Mouse (Mus musculus): ENCODE measurements around the gene Polr3g.
"Not testable (repeated sequence)": the region's sequence is repeated elsewhere in the genome, so short reads cannot be mapped to it uniquely, and the experiment has no call there.

The Polr3g gene

DNA sequence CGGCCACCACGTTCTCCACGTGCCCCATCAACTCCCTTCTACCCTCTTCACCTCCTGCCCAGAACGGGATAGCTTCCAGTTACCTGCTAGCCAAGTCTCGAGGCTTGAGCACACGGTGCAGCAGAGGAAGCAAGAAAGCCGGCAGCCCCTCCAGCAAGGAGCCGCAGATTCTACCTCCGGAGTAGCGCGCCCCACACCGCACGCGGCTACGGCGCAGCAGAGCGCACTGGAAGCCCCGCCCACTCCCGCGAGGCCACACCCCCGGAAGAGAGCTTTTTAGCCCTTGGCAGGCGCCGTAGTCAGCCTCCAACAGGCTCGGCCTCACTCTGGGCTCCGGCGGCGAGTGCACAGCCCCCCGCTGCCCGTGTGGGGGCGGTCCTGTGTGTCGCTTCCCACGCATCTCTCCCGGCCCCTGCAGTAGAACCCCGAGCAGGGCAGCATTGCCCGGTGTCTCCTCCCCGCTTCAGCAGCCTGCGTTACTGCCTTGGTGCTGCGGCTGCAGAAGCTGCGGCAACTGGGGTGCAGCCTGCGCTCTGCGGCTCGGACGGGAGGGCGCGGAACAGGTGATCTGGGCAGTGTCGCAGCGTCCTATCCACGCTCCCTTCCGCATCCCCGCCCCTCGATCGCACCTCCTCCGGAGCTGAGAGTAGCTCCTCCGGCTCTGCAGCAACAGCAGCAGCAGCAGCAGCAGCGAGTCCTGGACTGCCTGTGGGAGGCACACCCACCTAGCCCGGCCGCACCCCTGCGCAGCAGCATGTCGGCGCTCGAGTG is at the start of gene Polr3g, which contains the start of gene Mblac2:
TSS of gene Polr3g (minus strand) at position 239 of the 771 bp plus-strand sequence.
TSS of gene Mblac2 (plus strand) at position 567 of the 771 bp plus-strand sequence.
- peak; percentile 96 for DNase-seq (ENCODE audit: extremely low read depth, insufficient read length, low spot score)

DNA sequence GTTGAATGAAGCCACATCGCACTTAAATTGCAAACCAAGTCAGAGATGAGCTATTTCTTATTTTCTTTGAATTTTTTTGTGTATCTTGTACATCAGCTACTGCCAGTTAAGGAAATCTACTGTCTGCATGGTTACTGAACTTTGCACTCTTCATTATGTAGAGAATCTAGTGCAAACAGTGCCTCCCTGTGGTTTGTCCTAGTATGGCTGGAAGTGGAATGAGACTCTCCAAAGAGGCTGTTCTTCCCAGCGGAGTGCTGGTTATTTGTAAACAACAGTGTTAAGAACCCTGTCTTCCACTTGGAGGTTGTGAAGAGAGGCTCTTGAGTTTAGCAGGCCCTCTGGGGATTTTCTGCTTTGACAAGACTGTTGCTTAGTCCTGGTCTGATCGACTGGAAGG is 49.6 kb upstream of the Polr3g start:
- DNase-seq (ENCODE audit: extremely low read depth, insufficient read length, low spot score), result no peak

DNA sequence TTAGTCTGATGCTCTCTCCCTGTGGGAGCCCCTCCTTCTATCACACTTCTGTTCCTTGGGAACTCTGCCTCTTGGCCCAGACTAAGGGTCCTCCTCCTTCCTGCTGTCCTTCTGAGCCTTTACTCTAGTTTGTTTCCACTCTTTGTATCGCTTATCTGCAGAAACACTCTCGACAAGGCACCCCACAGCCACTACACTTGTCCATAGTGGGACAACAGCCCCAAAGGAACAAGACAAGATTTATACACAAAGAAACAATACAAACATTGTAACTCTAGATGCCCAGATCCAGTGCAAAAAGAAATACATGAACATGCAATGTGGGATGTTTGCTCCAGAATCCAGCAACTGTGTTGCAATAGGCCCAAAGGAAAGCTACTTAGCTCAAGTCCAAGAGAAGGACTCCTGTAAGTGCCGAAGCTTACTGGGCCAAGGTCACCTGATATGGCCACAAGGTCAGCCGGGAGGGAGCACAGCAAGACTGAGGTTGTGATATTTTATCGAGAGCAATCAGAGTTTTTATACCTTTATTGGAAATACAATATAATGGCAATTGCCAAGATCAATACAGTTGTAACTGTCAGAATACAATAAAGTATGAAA is 46.3 kb upstream of the Polr3g start:
- no peak for DNase-seq (ENCODE audit: extremely low read depth, insufficient read length, low spot score)

DNA sequence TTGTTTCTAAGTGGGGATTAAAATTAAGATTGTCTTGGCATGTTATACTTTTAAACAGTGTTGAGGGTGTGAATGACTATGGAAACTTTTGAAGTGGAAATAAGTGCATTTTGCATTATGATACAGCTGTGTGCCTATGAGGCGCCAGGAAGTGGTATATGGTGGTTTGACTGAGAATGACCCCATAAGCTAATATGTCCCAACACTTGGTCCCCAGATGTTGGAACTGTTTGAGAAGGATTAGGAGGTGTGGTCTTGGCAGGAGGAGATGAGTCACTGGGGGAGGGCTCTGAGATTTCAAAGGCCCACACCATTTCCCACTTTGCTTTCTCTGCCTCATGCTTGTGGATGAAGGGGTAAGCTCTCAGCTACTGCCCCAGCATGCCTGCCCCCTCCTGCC is 44.5 kb upstream of the Polr3g start:
- DNase-seq (ENCODE audit: extremely low read depth, insufficient read length, low spot score), result no peak

DNA sequence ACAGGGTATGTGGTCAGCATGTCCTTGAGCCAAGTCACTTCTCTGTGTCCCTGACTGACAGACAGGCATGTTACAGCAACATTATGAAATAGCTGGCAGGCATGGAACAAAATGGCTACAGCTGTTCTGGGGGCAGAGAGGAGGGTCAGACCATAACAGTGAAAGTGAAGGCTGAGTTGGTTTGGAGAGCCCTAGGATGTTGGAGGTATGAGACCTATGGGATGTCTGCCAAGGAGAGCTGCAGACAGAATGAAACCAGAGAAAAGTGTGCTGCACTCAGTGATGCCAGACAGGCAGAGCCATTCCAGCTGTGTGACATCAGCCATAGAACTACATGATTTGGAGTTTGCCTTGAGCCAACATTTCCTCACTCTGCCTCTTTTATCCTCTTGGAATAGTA is 44.1 kb upstream of the Polr3g start:
- DNase-seq (ENCODE audit: extremely low read depth, insufficient read length, low spot score), result no peak

DNA sequence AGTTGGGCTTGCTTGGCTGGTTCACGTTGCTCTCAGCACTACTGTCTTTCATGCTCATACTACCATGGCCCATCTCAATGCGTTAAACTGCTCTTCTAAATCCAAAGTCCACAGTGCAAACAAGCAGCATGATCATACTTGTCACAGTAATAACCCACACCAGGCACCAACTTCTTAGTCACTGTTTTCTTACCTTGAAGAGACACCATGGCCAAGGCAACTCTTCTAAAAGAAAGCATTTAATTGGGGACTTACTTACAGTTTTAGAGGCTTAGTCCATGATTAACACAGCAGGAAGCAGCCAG is 33.2 kb upstream of the Polr3g start:
- no peak for DNase-seq (ENCODE audit: extremely low read depth, insufficient read length, low spot score)

GRCm38 (mm10) chr13:81743391-81744091 is 32.7 kb upstream of the Polr3g start:
- DNase-seq (ENCODE audit: extremely low read depth, insufficient read length, low spot score), result no peak

DNA sequence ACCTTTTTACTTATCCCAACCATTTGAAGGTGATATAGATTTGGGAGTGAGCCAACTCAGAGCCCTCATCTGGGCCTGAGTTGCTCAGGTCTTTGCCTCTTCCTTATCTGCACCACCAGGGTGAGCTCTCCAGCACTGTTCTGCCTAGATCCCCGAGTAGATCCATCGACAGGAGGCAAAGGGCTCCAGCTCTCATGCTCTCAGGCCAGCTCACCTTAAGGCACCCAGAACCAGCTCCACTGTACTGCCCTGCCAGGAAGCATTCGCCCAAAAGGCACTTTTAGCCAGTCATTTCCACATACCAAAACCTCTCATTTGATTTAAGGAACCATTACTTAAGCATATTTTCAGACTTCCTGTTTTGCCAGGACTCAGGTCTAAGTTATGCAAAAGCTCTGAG is 30.1 kb upstream of the Polr3g start:
- no peak for DNase-seq (ENCODE audit: extremely low read depth, insufficient read length, low spot score)

DNA sequence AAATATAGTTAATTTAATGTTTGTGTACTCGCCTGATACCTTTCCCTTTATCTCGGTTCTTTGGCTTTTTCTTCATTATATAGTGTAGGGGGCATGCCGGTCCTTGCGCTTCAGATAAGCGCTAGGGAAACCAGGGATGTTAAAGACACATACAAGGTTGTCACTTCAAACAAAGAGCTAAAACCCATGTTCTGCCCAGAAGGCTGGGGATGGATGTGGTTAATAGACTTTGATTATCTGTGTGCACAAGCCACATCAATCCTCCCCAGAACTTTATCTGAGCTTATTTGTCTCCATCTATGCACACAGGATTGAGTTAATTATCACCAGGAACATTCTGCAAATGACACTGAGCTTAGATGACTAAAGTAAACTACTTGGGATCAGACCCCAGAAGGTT is 25.8 kb upstream of the Polr3g start:
- no peak for DNase-seq (ENCODE audit: extremely low read depth, insufficient read length, low spot score)

- DNase-seq (ENCODE audit: extremely low read depth, insufficient read length, low spot score), result no peak
Measured at GRCm38 (mm10) chr13:81730362-81730761, 19.5 kb upstream of the Polr3g start.

DNA sequence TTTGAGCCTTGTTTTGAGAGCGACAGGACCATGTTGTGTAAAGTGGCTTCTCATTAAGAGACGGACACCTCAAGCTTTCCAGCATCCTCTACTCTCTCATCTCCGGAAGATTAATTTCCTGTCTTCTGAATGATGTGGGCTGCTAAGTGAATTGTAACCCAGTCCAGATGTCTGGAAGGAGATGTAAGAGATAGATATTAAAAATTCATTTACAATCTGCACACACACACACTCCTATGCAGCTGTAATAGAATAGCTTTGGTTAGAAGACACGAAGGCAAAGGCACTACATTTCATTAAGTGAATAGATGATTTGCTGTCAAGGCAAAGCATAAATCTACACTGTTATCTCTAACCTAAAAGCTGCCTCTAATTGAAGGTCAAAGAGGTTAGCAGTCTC is 18.3 kb upstream of the Polr3g start:
- DNase-seq (ENCODE audit: extremely low read depth, insufficient read length, low spot score), result no peak

GRCm38 (mm10) chr13:81728141-81728540 is 17.3 kb upstream of the Polr3g start:
- DNase-seq (ENCODE audit: extremely low read depth, insufficient read length, low spot score), result not testable (repeated sequence)

GRCm38 (mm10) chr13:81713896-81714295 is 3.1 kb upstream of the Polr3g start:
- DNase-seq (ENCODE audit: extremely low read depth, insufficient read length, low spot score), result no peak

- no peak for DNase-seq (ENCODE audit: extremely low read depth, insufficient read length, low spot score)
Measured at GRCm38 (mm10) chr13:81711546-81712371, 946 bp upstream of the Polr3g start.

- peak; percentile 5 for DNase-seq (ENCODE audit: extremely low read depth, insufficient read length, low spot score)
Measured at GRCm38 (mm10) chr13:81710266-81710665, 547 bp downstream of the Polr3g start.

DNA sequence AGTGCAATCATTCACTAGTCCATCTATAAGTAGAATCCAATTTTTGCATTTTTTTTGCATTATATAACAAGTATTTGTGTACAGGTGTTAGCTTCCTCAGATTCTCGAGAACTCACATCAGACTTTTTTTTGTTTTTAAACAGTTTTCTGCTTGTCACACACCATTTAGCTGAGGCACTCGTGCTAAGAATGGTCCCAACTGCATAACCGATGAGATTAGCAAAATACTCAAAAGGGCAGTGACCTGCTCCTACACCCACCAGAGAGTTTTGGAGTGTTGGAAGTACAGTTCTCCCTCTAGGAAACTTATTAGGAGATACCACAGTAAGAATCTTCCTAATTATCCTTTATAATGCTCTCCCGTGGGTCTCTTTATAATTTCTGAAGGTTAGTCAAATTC is 1.0 kb downstream of the Polr3g start:
- DNase-seq (ENCODE audit: extremely low read depth, insufficient read length, low spot score), result no peak

DNA sequence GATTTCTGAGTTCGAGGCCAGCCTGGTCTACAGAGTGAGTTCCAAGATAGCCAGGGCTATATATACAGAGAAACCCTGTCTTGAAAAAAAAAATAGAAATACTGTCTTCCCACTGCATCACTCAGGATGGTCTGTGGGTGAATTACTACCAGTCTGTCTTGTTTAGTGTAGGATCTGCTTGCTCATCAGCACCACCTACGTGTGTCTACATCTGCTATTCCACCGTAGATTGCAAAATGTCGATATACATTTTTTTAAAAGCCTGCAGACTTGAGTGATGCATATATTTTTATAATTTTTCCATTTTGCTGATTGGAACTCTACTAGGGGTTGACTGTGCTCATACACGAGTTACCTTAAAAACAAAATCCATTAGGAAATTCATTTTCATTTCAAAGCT is 4.5 kb downstream of the Polr3g start:
- DNase-seq (ENCODE audit: extremely low read depth, insufficient read length, low spot score), result no peak

DNA sequence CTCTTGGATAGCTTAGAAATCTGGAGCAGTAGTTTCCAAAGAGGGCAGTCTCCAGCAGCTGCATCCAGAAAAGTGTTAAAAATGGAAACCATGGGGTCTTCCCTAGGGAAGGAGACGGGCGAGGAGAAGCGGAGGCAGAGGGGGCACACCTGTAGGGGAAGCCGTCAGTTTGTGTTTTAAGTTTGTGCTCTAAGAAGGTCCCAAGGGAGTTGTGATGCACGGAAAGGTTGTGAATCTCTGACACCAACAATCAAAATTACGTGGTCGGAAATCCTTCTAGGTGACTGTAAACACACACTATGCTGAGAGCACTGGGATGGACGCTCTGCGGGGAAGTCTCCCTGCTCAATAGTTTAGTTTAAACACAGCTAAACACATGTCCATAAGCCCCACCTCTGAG is 7.2 kb downstream of the Polr3g start:
- DNase-seq (ENCODE audit: extremely low read depth, insufficient read length, low spot score), result no peak

DNA sequence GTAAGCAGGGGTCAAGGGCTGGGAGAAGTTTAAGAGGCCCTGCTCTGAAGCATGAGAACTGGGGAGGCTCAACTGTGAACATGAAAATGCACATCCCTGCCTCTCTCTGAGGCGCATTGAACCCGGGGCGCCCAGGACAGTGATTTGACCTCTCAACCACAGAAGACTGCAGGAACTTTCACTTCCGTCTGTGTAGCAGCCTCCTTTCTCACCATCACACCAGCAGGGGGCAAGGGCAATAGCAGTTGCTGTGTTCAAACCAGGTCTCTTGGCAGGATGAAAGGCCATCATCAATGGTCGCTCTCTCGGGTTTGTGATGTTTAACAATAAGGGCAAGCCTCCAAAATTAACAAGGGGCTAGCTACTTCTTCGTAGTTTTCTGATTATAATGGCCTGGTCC is 7.7 kb downstream of the Polr3g start:
- no peak for DNase-seq (ENCODE audit: extremely low read depth, insufficient read length, low spot score)

GRCm38 (mm10) chr13:81694446-81694845 is 16.4 kb downstream of the Polr3g start:
- no peak for DNase-seq (ENCODE audit: extremely low read depth, insufficient read length, low spot score)

- DNase-seq (ENCODE audit: extremely low read depth, insufficient read length, low spot score), result peak; percentile 16
Measured at GRCm38 (mm10) chr13:81691606-81692005, 19.2 kb downstream of the Polr3g start.

Measured in 3134 (cell line).